Mouse (Mus musculus) lung, postnatal 0 days (tissue): ENCODE results near the gene Gbf1. TPM values are rescaled to one million over a fixed set of nuclear protein-coding genes. Genes with fewer than 3 reads are reported as not detected.

Experiments
- ATAC-seq: fragments of 200-750 bp; cut with Nextera tagmentation; 2 replicates; pipeline ENCODE4 v1.8.0; 2017; ENCODE audit warnings: moderate library complexity
- DNase-seq: peaks from one replicate; pipeline ENCODE4 v3.0.0-alpha.2; 2016; ENCODE audit warnings: low spot score
- H3K27ac ChIP-seq: fragments of 300-500 bp; sonication (generic); 2 replicates; pipeline ENCODE4 v1.5.1; 2014; ENCODE audit warnings: antibody characterized with exemption, mild to moderate bottlenecking, low read length, mixed read lengths
- H3K27me3 ChIP-seq: fragments of 300-500 bp; sonication (generic); replicated peaks from 2 replicates; pipeline ENCODE4 v1.6.1; 2014; ENCODE audit warnings: low read length, mixed read lengths; ENCODE audit not compliant: insufficient read depth
- H3K36me3 ChIP-seq: fragments of 300-500 bp; sonication (generic); 2 replicates; pipeline ENCODE4 v1.6.1; 2014; ENCODE audit warnings: low read length, mixed read lengths; ENCODE audit not compliant: insufficient read depth
- H3K4me1 ChIP-seq: fragments of 300-500 bp; sonication (generic); 2 replicates; pipeline ENCODE4 v1.6.1; 2014; ENCODE audit warnings: antibody characterized with exemption, low read depth, low read length, mixed read lengths; ENCODE audit not compliant: insufficient read depth
- H3K4me2 ChIP-seq: fragments of 300-500 bp; sonication (generic); replicated peaks from 2 replicates; pipeline ENCODE4 v1.6.1; 2014; ENCODE audit warnings: low read depth, mild to moderate bottlenecking, low read length, moderate library complexity, mixed read lengths
- H3K4me3 ChIP-seq: fragments of 300-500 bp; sonication (generic); 2 replicates; pipeline ENCODE4 v1.5.1; 2014; ENCODE audit warnings: low read depth, low read length
- H3K9ac ChIP-seq: fragments of 300-500 bp; sonication (generic); replicated peaks from 2 replicates; pipeline ENCODE4 v1.6.1; 2014; ENCODE audit warnings: low read depth, mild to moderate bottlenecking
- H3K9me3 ChIP-seq: fragments of 300-500 bp; sonication (generic); 2 replicates; pipeline ENCODE4 v1.6.1; 2016; ENCODE audit warnings: low read length, mixed read lengths
- CTCF ChIP-seq: IDR thresholded peaks from 2 replicates; pipeline ENCODE4 v1.5.1; 2016; ENCODE audit warnings: antibody characterized with exemption, mild to moderate bottlenecking
- EP300 ChIP-seq: IDR thresholded peaks from 2 replicates; pipeline ENCODE4 v1.6.1; 2016; ENCODE audit warnings: antibody characterized with exemption, mild to moderate bottlenecking, control low read depth
- WGBS: fragments of 180-500 bp; shearing (Covaris S2); extraction: QIAGEN DNeasy Blood & Tissue Kit; methylation state at CpG from one replicate; pipeline ENCODE4 v1.1.7; 2014; 5-methylcytosine and 5-hydroxymethylcytosine counted together
- polyA plus RNA-seq: library from polyadenylated mRNA; unstranded; fragments of >200 nt; fragmentation: Nextera tagmentation; extraction: Ambion mirVana; gene quantifications from 2 replicates; pipeline ENCODE4 v1.2.1, GENCODE M21; 2015

Gene Gbf1
- polyA plus RNA-seq, 1 experiment from 2014 or later = 32.1 TPM

- WGBS = 78% methylated on average over 21 of the region's 21 CpGs
- DNase-seq (no peak), ATAC-seq (no peak)
- Histone ChIP-seq H3K4me3 (no peak overlapping the region), H3K4me1 (peaks cover 6% of the 10 kb centered on the region; the same call in 1 of the 2 replicates), H3K9ac (no peak overlapping the region), H3K27me3 (peaks cover 10% of the 10 kb centered on the region), H3K36me3 (peaks cover 24% of the 10 kb centered on the region), H3K27ac (no peak overlapping the region), H3K9me3 (no peaks in the 10 kb centered on the region), H3K4me2 (no peak overlapping the region)
- TF ChIP-seq CTCF = no peak
- no peak for TF ChIP-seq EP300
Observed at GRCm38 (mm10) chr19:46309651-46310305, 157.5 kb downstream of the Gbf1 start.

DNA sequence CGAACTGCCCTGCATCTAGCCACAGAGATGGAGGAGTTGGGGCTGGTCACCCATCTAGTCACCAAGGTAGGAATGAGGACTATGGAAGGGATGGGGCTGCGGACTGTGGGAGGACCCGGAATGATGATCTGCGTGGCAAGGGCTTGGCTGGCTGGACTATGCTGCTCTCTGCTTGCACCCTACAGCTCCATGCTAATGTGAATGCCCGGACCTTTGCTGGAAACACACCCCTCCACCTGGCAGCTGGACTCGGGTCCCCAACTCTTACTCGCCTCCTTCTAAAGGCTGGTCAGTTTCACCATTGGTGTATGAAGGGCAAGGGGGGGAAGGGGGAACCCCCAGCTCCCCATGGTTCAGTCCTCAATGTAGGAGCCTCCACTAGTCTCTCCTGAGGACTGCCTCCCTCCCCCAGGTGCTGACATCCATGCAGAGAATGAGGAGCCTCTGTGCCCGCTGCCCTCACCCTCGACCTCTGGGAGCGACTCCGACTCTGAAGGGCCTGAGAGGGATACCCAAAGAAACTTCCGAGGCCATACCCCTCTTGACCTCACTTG is 158.1 kb downstream of the Gbf1 start:
- DNase-seq (no peak), ATAC-seq (no peak)
- WGBS = 90% methylated on average over 12 of the region's 12 CpGs
- TF ChIP-seq CTCF = no peak
- no peak for TF ChIP-seq EP300
- no peak overlapping the region for H3K9ac ChIP-seq
- H3K9me3 ChIP-seq = no peaks in the 10 kb centered on the region
- H3K27ac ChIP-seq = no peak overlapping the region
- H3K4me1 ChIP-seq = peaks cover 6% of the 10 kb centered on the region; the same call in 1 of the 2 replicates
- H3K4me3 ChIP-seq = no peak overlapping the region
- peaks cover 24% of the 10 kb centered on the region for H3K36me3 ChIP-seq
- H3K4me2 ChIP-seq = no peak overlapping the region
- H3K27me3 ChIP-seq = peaks cover 16% of the 10 kb centered on the region

GRCm38 (mm10) chr19:46311341-46311740 is 159.0 kb downstream of the Gbf1 start:
- Histone ChIP-seq H3K9me3 (no peaks in the 10 kb centered on the region), H3K36me3 (peaks cover 24% of the 10 kb centered on the region), H3K4me1 (0 out of 2 replicates have a peak, but pooled peaks cover 6% of the 10 kb centered on the region), H3K4me3 (no peak overlapping the region), H3K27ac (no peak overlapping the region), H3K4me2 (no peak overlapping the region), H3K9ac (no peak overlapping the region), H3K27me3 (peaks cover 22% of the 10 kb centered on the region)
- DNase-seq (no peak), ATAC-seq (no peak)
- WGBS = 89% methylated on average over 8 of the region's 9 CpGs
- TF ChIP-seq CTCF (no peak), EP300 (no peak)

GRCm38 (mm10) chr19:46312566-46312965 is 160.3 kb downstream of the Gbf1 start:
- 92% methylated on average over 21 of the region's 21 CpGs for WGBS
- no peak overlapping the region for H3K9ac ChIP-seq
- no peaks in the 10 kb centered on the region for H3K9me3 ChIP-seq
- H3K4me2 ChIP-seq = no peak overlapping the region
- no peak for DNase-seq
- TF ChIP-seq EP300 (no peak), CTCF (no peak)
- ATAC-seq = no peak
- peaks cover 34% of the 10 kb centered on the region for H3K27me3 ChIP-seq
- H3K4me3 ChIP-seq = no peak overlapping the region
- peaks cover 24% of the 10 kb centered on the region for H3K36me3 ChIP-seq
- H3K27ac ChIP-seq = no peak overlapping the region
- 0 out of 2 replicates have a peak, but pooled peaks cover 6% of the 10 kb centered on the region for H3K4me1 ChIP-seq

DNA sequence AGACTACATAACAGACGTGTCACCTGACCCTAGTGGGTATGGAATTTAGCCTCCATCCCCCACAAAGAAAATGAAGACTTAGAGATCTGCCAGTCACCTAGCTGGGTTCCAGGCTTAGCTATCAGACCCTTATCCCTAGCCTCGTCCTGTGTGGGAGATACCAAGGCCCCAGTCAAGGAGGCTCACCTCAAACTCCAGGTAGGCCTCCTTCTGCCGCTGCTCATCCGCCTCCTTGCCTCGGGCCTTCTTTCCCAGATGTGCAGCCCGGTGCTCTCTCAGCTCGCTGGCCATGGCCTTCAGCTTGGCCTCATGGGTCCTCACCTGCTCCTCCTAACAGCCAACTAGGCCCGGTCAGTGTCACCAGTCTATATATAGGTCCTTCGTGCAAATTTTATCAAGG is 160.8 kb downstream of the Gbf1 start:
- ATAC-seq = no peak
- H3K4me2 ChIP-seq = no peak overlapping the region
- no peak overlapping the region for H3K27ac ChIP-seq
- H3K27me3 ChIP-seq = peaks cover 39% of the 10 kb centered on the region
- no peak overlapping the region for H3K9ac ChIP-seq
- no peak overlapping the region for H3K4me3 ChIP-seq
- H3K9me3 ChIP-seq = no peaks in the 10 kb centered on the region
- no peak for TF ChIP-seq EP300
- no peak for TF ChIP-seq CTCF
- WGBS = 88% methylated on average over 9 of the region's 9 CpGs
- H3K4me1 ChIP-seq = 0 out of 2 replicates have a peak, but pooled peaks cover 8% of the 10 kb centered on the region
- H3K36me3 ChIP-seq = peaks cover 24% of the 10 kb centered on the region
- no peak for DNase-seq

DNA sequence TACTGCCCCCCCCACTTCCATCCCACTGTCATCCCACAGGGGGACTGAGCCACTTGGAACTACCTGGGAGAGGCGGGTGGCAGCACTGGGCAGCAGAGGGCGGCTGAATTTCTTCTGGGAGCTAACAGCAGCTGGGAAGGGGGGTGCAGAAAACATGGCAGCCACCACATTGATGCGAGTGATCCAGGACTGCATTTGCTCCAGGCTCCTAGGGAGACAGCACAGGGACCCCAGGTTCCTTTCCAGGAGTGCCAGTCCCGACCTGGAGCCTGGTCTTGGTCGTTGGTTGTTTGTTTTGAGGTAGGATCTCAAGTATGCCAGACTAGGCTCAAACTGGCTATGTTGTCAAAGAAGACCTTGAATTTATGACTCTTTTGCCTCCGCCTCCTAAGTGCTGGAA is 161.3 kb downstream of the Gbf1 start:
- no peak for TF ChIP-seq CTCF
- no peak for TF ChIP-seq EP300
- Histone ChIP-seq H3K27me3 (peaks cover 44% of the 10 kb centered on the region), H3K4me3 (no peak overlapping the region), H3K36me3 (peaks cover 24% of the 10 kb centered on the region), H3K4me2 (no peak overlapping the region), H3K4me1 (0 out of 2 replicates have a peak, but pooled peaks cover 11% of the 10 kb centered on the region), H3K9ac (no peak overlapping the region), H3K9me3 (no peaks in the 10 kb centered on the region), H3K27ac (no peak overlapping the region)
- WGBS = 74% methylated on average over 6 of the region's 6 CpGs
- no peak for DNase-seq
- no peak for ATAC-seq
